Mouse (Mus musculus): ENCODE data around the gene Nudt7. TPM values are rescaled to one million over a fixed set of nuclear protein-coding genes. Genes with fewer than 3 reads are reported as not detected.

Gene Nudt7
- 19.5 and 24.5 TPM in 2 replicates for polyA plus RNA-seq (2012; rRNA removed)

- peak; percentile 62 for DNase-seq (ENCODE audit: low spot score)
These were observed at the start of gene Nudt7 for GRCm38 (mm10) chr8:114133510-114134362. Gene Nudt7, plus strand, starts transcription at chr8:114133557.

- no peak for DNase-seq (ENCODE audit: low spot score)
These were observed 45.4 kb upstream of the Nudt7 start for GRCm38 (mm10) chr8:114087932-114088331.

GRCm38 (mm10) chr8:114090736-114091135, 42.6 kb upstream of the Nudt7 start:
- no peak for DNase-seq (ENCODE audit: low spot score)

DNA sequence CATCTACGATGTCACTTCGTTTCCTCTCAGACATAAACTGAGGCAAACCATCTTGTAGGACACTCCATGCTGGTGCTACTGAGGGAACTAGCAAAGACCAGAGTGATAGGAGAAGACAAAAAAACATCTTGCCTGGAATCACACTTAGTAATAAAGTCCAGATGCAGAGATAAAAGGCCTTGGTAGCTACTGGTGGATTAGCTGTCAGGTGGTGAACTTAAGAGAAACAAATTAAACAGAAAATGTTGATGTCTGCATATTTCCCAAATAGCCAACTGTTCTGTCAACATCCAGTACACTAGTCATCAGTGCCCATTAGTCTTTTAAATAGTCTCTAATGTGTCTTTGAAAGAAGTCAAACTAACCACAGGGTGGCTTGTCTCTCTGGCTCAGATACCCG, 40.0 kb upstream of the Nudt7 start:
- DNase-seq (ENCODE audit: low spot score), result no peak

- no peak for DNase-seq (ENCODE audit: low spot score)
These were observed 38.8 kb upstream of the Nudt7 start for GRCm38 (mm10) chr8:114094526-114094925.

- no peak for DNase-seq (ENCODE audit: low spot score)
These were observed 32.7 kb upstream of the Nudt7 start for GRCm38 (mm10) chr8:114100561-114101206.

- no peak for DNase-seq (ENCODE audit: low spot score)
These were observed 30.0 kb upstream of the Nudt7 start for GRCm38 (mm10) chr8:114103401-114103800.

DNA sequence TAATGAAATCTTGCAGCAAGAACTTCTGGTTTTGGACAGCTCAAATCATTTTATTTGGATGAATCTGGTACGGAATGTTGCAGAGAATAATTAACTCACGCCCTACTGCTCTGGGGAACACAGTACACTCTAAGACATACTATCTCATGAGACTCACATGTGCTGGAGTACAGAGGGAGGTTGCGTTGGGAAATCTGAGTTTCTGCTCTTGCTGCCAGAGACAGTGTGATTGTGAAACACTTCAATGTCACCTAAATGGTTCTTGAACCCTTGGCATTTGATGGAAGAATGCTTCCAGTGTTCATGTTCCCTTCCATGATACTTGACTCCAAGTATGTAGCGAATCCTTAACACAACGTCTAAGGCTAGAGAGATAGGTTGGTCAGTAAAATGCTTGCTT, 27.4 kb upstream of the Nudt7 start:
- DNase-seq (ENCODE audit: low spot score), result no peak

DNA sequence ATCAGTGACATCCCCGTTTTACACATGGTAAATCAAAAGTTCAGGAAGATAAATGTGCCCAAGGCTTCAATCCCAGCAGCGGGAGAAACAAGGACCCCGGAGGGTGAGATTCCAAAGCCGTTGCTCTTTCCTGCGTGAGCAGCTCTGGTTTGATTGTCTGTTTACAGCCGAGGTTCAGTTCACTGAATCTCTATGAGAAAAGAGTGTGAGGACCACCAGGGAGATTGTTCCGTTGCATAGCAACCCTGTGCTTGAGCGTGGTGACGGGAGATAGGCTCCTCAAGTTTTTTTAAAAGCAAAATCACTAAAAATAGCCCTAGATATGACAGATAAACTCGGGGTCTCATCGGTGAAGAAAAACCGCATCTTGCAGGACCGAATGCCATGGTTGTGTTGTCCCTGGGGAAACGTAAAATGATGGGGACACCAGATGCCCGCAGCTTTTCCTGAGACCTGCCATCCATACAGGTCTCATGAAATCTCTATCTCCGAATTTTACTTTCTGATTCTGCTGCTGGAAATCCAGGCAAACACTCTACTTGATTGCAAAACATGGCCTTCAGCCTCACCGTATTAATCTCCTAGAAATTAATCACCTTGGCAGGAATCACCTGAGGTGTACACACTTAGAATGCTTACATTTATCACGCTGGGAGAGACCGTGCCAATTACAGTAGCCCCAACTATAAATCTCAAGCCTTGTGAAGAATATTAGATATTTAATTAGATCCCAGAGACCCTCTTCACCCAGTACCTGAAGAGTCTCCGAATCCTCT, 23.8 kb upstream of the Nudt7 start:
- no peak for DNase-seq (ENCODE audit: low spot score)

DNA sequence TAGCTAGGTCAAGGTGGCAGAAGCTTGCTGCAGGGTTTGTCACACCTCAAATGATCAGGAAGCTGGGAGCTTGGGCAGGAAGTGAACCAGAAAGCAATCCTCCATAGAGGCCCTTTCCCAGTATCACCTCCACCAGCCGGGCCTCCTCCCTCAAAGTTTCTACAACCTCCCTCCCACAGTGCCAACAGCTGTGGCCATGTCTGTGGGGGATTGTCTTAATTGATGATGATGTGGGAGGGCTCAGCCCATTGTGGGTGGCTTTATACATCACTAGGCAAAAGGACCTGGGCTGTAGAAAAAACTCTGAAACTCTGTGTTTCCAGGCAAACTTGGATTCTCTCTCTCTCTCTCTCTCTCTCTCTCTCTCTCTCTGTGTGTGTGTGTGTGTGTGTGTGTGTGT, 18.3 kb upstream of the Nudt7 start:
- no peak for DNase-seq (ENCODE audit: low spot score)

DNA sequence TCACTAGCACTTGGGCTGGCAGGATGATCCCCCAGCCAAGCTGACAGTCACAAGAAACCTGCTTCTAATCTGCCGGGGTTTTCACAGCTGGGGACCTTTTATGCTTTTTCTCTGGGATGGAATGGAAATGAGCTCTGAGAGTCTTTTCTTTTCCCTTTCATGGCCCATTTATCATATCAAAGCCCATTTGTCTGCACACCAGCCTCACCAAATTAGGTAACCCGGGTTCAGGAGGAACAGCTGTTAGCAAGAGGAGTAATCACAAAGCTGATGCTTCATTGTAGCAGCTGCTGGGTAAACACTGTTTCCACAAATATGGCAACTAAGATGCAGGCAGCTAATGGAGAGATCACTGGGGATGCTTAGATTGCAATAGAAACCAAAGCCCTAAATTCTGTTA, 17.3 kb upstream of the Nudt7 start:
- no peak for DNase-seq (ENCODE audit: low spot score)

GRCm38 (mm10) chr8:114117439-114117838, 15.9 kb upstream of the Nudt7 start:
- DNase-seq (ENCODE audit: low spot score), result no peak

GRCm38 (mm10) chr8:114121781-114122180, 11.6 kb upstream of the Nudt7 start:
- DNase-seq (ENCODE audit: low spot score), result no peak

DNA sequence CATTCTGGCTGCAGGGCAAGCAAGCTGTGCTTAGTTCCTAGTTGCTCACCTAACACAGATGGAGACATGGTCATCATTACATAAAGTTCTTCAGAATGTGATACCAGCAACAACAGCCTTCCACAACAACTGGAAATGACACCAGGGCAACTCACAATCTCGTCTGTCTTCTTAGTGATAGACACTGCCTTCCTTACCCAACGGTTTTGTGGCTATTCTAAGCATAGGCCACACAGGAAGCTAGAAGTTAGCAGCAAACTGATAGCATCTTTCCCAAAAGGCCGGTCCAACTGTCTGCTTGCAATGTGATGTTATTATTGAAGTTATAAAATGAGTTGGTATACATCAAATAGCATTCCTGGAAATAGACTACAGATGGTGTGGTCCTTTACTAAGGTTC, 9.7 kb upstream of the Nudt7 start:
- DNase-seq (ENCODE audit: low spot score), result no peak

GRCm38 (mm10) chr8:114124084-114124750, 9.1 kb upstream of the Nudt7 start:
- no peak for DNase-seq (ENCODE audit: low spot score)

DNA sequence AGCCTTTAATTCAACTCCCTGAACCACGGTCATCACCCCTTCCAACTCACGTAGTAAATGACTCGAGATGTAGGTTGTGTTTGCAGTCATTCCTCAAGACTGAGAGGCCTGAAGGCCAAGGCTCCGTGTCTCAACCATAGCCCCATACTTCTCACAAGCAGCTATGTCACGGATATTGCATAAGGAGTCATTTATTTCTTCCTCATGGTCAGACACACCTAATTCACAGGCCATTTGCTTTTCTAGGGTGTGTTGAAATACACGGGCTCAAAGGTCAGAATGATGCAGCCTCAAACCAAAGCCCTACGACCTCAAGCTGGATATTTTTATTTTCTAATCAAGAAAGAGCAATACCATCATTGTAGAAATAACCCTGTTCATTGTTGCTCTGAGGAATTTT, 2.5 kb upstream of the Nudt7 start:
- DNase-seq (ENCODE audit: low spot score), result no peak

DNA sequence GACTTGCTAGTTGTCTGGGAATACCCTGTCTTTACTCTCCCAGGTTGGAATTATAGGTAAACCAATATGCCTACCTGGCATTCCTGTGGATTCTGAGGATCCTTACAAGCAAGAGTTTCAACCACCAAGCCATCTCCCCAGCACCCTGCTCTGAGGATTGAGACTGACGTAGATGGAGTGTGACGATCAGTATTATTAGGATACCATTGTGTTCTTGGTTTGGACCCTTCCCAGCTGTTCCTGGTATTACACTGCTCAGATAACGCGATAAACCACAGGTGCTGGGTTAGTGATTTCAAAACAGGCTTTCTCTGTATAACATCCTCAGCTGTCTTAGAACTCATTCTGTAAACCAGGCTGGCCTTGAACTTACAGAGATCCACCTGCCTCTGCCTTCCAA, 1.9 kb upstream of the Nudt7 start:
- no peak for DNase-seq (ENCODE audit: low spot score)

DNA sequence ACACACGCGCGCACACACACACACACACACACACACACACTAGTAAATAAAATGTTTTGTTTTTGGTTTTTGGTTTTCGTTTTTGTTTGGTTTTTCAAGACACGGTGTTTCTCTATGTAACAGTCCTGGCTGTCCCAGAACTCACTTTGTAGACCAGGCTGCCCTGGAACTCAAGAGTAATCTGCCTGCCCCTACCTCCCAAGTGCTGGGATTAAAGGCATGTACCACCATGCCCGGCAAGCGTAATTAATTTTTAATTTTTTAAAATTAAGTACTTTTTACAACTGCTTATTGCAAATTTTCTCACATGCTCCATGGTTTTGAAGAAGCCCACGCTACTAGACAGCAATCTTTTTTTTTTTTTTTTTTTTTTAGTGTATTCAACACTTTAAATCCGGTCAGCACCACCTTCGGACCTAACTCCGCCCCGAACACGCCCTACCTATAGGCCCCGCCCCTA, 277 bp upstream of the Nudt7 start:
- no peak for DNase-seq (ENCODE audit: low spot score)

DNA sequence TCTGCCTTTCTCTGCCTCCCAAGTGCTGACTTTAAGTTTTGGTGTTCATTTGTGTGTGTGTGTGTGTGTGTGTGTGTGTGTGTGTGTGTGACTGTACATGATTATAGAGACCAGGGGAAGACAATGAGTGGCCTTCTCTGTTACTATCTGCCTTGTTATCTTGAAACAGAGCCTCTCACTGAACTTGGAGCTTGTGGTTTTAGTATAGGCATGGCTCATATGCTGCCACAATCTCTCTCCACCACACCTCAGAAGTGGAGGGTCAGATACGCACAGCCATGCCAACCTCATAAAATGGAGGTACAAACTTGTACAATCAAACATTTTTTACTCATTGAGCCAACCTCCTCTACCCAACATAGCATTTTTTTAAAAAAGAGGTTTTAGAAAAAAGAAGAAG, 3.4 kb downstream of the Nudt7 start:
- DNase-seq (ENCODE audit: low spot score), result no peak

GRCm38 (mm10) chr8:114137181-114137580, 3.8 kb downstream of the Nudt7 start:
- no peak for DNase-seq (ENCODE audit: low spot score)

DNA sequence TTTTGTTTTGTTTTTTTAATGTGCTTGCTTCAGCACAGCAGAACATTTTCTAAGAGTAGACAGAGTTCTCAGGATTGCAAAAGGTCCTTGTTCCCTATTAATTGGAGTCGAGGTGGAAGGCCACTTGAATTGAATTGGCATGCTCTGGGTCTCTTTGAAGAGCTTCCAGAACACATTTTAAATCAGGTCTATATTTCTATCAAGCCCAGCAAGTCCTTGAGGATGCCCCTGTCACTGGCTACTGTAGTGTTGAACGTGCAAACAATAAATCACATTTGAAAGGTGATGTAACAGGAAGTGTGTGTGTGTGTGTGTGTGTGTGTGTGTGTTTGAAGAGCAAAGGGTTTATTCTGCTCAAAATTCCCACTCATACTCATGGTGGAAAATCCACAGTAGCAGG, 7.1 kb downstream of the Nudt7 start:
- no peak for DNase-seq (ENCODE audit: low spot score)

- DNase-seq (ENCODE audit: low spot score), result no peak
These were observed 8.8 kb downstream of the Nudt7 start for GRCm38 (mm10) chr8:114142199-114142598.

Data from urinary bladder, adult 2 months (tissue).